Mouse (Mus musculus): ENCODE data around the gene Tac2. TPM values are rescaled to one million over a fixed set of nuclear protein-coding genes. Genes with fewer than 3 reads are reported as not detected.

The Tac2 gene
- polyA plus RNA-seq, 1 experiment from 2014 or later: 0.34 TPM

GRCm38 (mm10) chr10:127698966-127699365, 25.3 kb upstream of the Tac2 start:
- 90% methylated on average over 7 of the region's 7 CpGs for WGBS
- Histone ChIP-seq H3K36me3 (ENCODE audit: control insufficient read depth, insufficient read depth, low read length) (peaks cover 6% of the 10 kb centered on the region), H3K9ac (ENCODE audit: low read length) (no peak overlapping the region), H3K4me1 (replicated peaks; ENCODE audit: control insufficient read depth, insufficient read depth) (no peaks in the 10 kb centered on the region), H3K27ac (replicated peaks) (no peak overlapping the region), H3K4me2 (replicated peaks; ENCODE audit: low read depth) (no peak overlapping the region), H3K4me3 (ENCODE audit: low read depth, low read length) (no peak overlapping the region), H3K9me3 (ENCODE audit: control insufficient read depth, low read length) (no peaks in the 10 kb centered on the region), H3K27me3 (ENCODE audit: control insufficient read depth, insufficient read depth, low read length) (no peaks in the 10 kb centered on the region)
- no peak for ATAC-seq (ENCODE audit: low FRiP score, low TSS enrichment)
- DNase-seq (ENCODE audit: low spot score): no peak
- TF ChIP-seq CTCF (IDR thresholded peaks at IDR 0.05; ENCODE audit: low read depth) (no peak), EP300 (optimal IDR thresholded peaks at IDR 0.05) (no peak)

GRCm38 (mm10) chr10:127703299-127703698, 21.0 kb upstream of the Tac2 start:
- DNase-seq (ENCODE audit: low spot score) (peak; percentile 66), ATAC-seq (ENCODE audit: low FRiP score, low TSS enrichment) (peak; percentile 79)
- Histone ChIP-seq H3K4me2 (replicated peaks; ENCODE audit: low read depth) (peak overlapping the region; percentile 34), H3K4me1 (replicated peaks; ENCODE audit: control insufficient read depth, insufficient read depth) (no peaks in the 10 kb centered on the region), H3K36me3 (ENCODE audit: control insufficient read depth, insufficient read depth, low read length) (no peaks in the 10 kb centered on the region; the same call in 1 of the 2 replicates), H3K27ac (replicated peaks) (peak overlapping the region; percentile 78), H3K27me3 (ENCODE audit: control insufficient read depth, insufficient read depth, low read length) (no peaks in the 10 kb centered on the region), H3K9ac (ENCODE audit: low read length) (no peak overlapping the region), H3K9me3 (ENCODE audit: control insufficient read depth, low read length) (no peaks in the 10 kb centered on the region), H3K4me3 (ENCODE audit: low read depth, low read length) (peak overlapping the region; percentile 19)
- WGBS: 36% methylated on average over 4 of the region's 4 CpGs
- no peak for TF ChIP-seq EP300 (optimal IDR thresholded peaks at IDR 0.05)
- no peak for TF ChIP-seq CTCF (IDR thresholded peaks at IDR 0.05; ENCODE audit: low read depth)

- no peak for TF ChIP-seq EP300 (optimal IDR thresholded peaks at IDR 0.05)
- TF ChIP-seq CTCF (IDR thresholded peaks at IDR 0.05; ENCODE audit: low read depth): no peak
- Histone ChIP-seq H3K27me3 (ENCODE audit: control insufficient read depth, insufficient read depth, low read length) (no peaks in the 10 kb centered on the region), H3K9ac (ENCODE audit: low read length) (no peak overlapping the region), H3K4me1 (replicated peaks; ENCODE audit: control insufficient read depth, insufficient read depth) (no peaks in the 10 kb centered on the region), H3K9me3 (ENCODE audit: control insufficient read depth, low read length) (no peaks in the 10 kb centered on the region), H3K4me3 (ENCODE audit: low read depth, low read length) (no peak overlapping the region), H3K27ac (replicated peaks) (peak overlapping the region; percentile 78; the same call in 1 of the 2 replicates), H3K36me3 (ENCODE audit: control insufficient read depth, insufficient read depth, low read length) (no peaks in the 10 kb centered on the region; the same call in 1 of the 2 replicates), H3K4me2 (replicated peaks; ENCODE audit: low read depth) (0 out of 2 replicates have a peak overlapping the region, but pooled peaks have one; percentile 34)
- WGBS: 43% methylated on average over 2 of the region's 2 CpGs
- DNase-seq (ENCODE audit: low spot score): peak; percentile 69
- ATAC-seq (ENCODE audit: low FRiP score, low TSS enrichment): peak; percentile 90
Measured at GRCm38 (mm10) chr10:127704293-127704692, 20.0 kb upstream of the Tac2 start.

- peak within 1 kb of the TSS; percentile 78 for H3K27ac ChIP-seq (replicated peaks)
- H3K4me1 ChIP-seq (replicated peaks; ENCODE audit: control insufficient read depth, insufficient read depth): no peaks in the 10 kb centered on the region
- WGBS: 78% methylated on average over 2 of the region's 2 CpGs
- no peaks in the 10 kb centered on the region for H3K27me3 ChIP-seq (ENCODE audit: control insufficient read depth, insufficient read depth, low read length)
- H3K4me2 ChIP-seq (replicated peaks; ENCODE audit: low read depth): peak within 1 kb of the TSS; percentile 34
- H3K9me3 ChIP-seq (ENCODE audit: control insufficient read depth, low read length): no peaks in the 10 kb centered on the region
- H3K4me3 ChIP-seq (ENCODE audit: low read depth, low read length): peak within 1 kb of the TSS; percentile 19
- peak; percentile 42 for TF ChIP-seq CTCF (IDR thresholded peaks at IDR 0.05; ENCODE audit: low read depth)
- no peak for TF ChIP-seq EP300 (optimal IDR thresholded peaks at IDR 0.05)
- no peak within 1 kb of the TSS for H3K9ac ChIP-seq (ENCODE audit: low read length)
- no peaks in the 10 kb centered on the region for H3K36me3 ChIP-seq (ENCODE audit: control insufficient read depth, insufficient read depth, low read length)
- DNase-seq (ENCODE audit: low spot score) (no peak), ATAC-seq (ENCODE audit: low FRiP score, low TSS enrichment) (no peak)
Measured at GRCm38 (mm10) chr10:127704766-127705220, 19.5 kb upstream of the Tac2 start, which contains the start of gene Myo1a. Gene Myo1a (plus strand): TSS chr10:127705170.

GRCm38 (mm10) chr10:127705783-127706182, 18.5 kb upstream of the Tac2 start:
- Histone ChIP-seq H3K9me3 (ENCODE audit: control insufficient read depth, low read length) (no peaks in the 10 kb centered on the region), H3K4me1 (replicated peaks; ENCODE audit: control insufficient read depth, insufficient read depth) (no peaks in the 10 kb centered on the region), H3K9ac (ENCODE audit: low read length) (no peak overlapping the region), H3K4me3 (ENCODE audit: low read depth, low read length) (no peak overlapping the region), H3K4me2 (replicated peaks; ENCODE audit: low read depth) (no peak overlapping the region), H3K27me3 (ENCODE audit: control insufficient read depth, insufficient read depth, low read length) (no peaks in the 10 kb centered on the region), H3K27ac (replicated peaks) (no peak overlapping the region), H3K36me3 (ENCODE audit: control insufficient read depth, insufficient read depth, low read length) (no peaks in the 10 kb centered on the region)
- no peak for DNase-seq (ENCODE audit: low spot score)
- ATAC-seq (ENCODE audit: low FRiP score, low TSS enrichment): no peak
- 84% methylated on average over 4 of the region's 4 CpGs for WGBS
- TF ChIP-seq CTCF (IDR thresholded peaks at IDR 0.05; ENCODE audit: low read depth): no peak
- TF ChIP-seq EP300 (optimal IDR thresholded peaks at IDR 0.05): no peak

- peak; percentile 53 for DNase-seq (ENCODE audit: low spot score)
- Histone ChIP-seq H3K4me2 (replicated peaks; ENCODE audit: low read depth) (no peak overlapping the region), H3K27ac (replicated peaks) (no peak overlapping the region), H3K27me3 (ENCODE audit: control insufficient read depth, insufficient read depth, low read length) (no peaks in the 10 kb centered on the region), H3K9me3 (ENCODE audit: control insufficient read depth, low read length) (no peaks in the 10 kb centered on the region), H3K4me1 (replicated peaks; ENCODE audit: control insufficient read depth, insufficient read depth) (no peaks in the 10 kb centered on the region), H3K9ac (ENCODE audit: low read length) (no peak overlapping the region), H3K36me3 (ENCODE audit: control insufficient read depth, insufficient read depth, low read length) (no peaks in the 10 kb centered on the region), H3K4me3 (ENCODE audit: low read depth, low read length) (no peak overlapping the region)
- TF ChIP-seq CTCF (IDR thresholded peaks at IDR 0.05; ENCODE audit: low read depth): no peak
- no peak for TF ChIP-seq EP300 (optimal IDR thresholded peaks at IDR 0.05)
- 65% methylated on average over 7 of the region's 7 CpGs for WGBS
- no peak for ATAC-seq (ENCODE audit: low FRiP score, low TSS enrichment)
Measured at GRCm38 (mm10) chr10:127707721-127708120, 16.6 kb upstream of the Tac2 start.
